Mouse (Mus musculus): ENCODE results near the gene Tgfb1i1.

Gene Tgfb1i1

GRCm38 (mm10) chr7:128245547-128245946 is 1.1 kb upstream of the Tgfb1i1 start:
- DNase-seq = no peak

GRCm38 (mm10) chr7:128247443-128247842 is 831 bp downstream of the Tgfb1i1 start:
- peak; percentile 88 to 94 for DNase-seq

GRCm38 (mm10) chr7:128248081-128249042 is 1.8 kb downstream of the Tgfb1i1 start:
- DNase-seq = no peak

- DNase-seq = no peak
Observed at GRCm38 (mm10) chr7:128249998-128250397, 3.4 kb downstream of the Tgfb1i1 start.

GRCm38 (mm10) chr7:128251946-128252345 is 5.3 kb downstream of the Tgfb1i1 start:
- no peak for DNase-seq

- DNase-seq = peak in 1 of 2 experiments; percentile 43
Observed at GRCm38 (mm10) chr7:128252609-128253008, 6.0 kb downstream of the Tgfb1i1 start.

GRCm38 (mm10) chr7:128254978-128255377 is 8.4 kb downstream of the Tgfb1i1 start:
- DNase-seq = no peak

- no peak for DNase-seq
Observed at GRCm38 (mm10) chr7:128255757-128256156, 9.1 kb downstream of the Tgfb1i1 start.

- DNase-seq = peak; percentile 34 to 68
Observed at GRCm38 (mm10) chr7:128256783-128257334, 10.2 kb downstream of the Tgfb1i1 start.

GRCm38 (mm10) chr7:128265411-128265810 is 18.8 kb downstream of the Tgfb1i1 start, which contains the start of gene Slc5a2:
TSS of gene Slc5a2 (plus strand) at chr7:128265657.
- DNase-seq = peak; percentile 51 to 65

- DNase-seq = peak; percentile 32 to 63
Observed at GRCm38 (mm10) chr7:128266056-128266455, 19.4 kb downstream of the Tgfb1i1 start.

- peak; percentile 58 to 71 for DNase-seq
Observed at GRCm38 (mm10) chr7:128267391-128267790, 20.8 kb downstream of the Tgfb1i1 start.

GRCm38 (mm10) chr7:128267813-128268212 is 21.2 kb downstream of the Tgfb1i1 start:
- DNase-seq = no peak

- no peak for DNase-seq
Observed at GRCm38 (mm10) chr7:128270431-128270850, 23.8 kb downstream of the Tgfb1i1 start.

GRCm38 (mm10) chr7:128271496-128271895 is 24.9 kb downstream of the Tgfb1i1 start:
- no peak for DNase-seq

- DNase-seq = no peak
Observed at GRCm38 (mm10) chr7:128276051-128276450, 29.4 kb downstream of the Tgfb1i1 start.

- DNase-seq = no peak
Observed at GRCm38 (mm10) chr7:128279750-128280149, 33.1 kb downstream of the Tgfb1i1 start.

GRCm38 (mm10) chr7:128281765-128282164 is 35.2 kb downstream of the Tgfb1i1 start:
- DNase-seq = no peak

GRCm38 (mm10) chr7:128282532-128283244 is 36.1 kb downstream of the Tgfb1i1 start:
- no peak for DNase-seq

GRCm38 (mm10) chr7:128284047-128284446 is 37.4 kb downstream of the Tgfb1i1 start:
- DNase-seq = no peak

- no peak for DNase-seq
Observed at GRCm38 (mm10) chr7:128285060-128285459, 38.4 kb downstream of the Tgfb1i1 start.

- DNase-seq = peak; percentile 23 to 29
Observed at GRCm38 (mm10) chr7:128288923-128289544, 42.4 kb downstream of the Tgfb1i1 start.

GRCm38 (mm10) chr7:128294785-128295184 is 48.2 kb downstream of the Tgfb1i1 start:
- DNase-seq = no peak
